Mouse (Mus musculus) gastrocnemius, adult 2 months (tissue): ENCODE results near the gene Gm17571. TPM values are rescaled to one million over a fixed set of nuclear protein-coding genes. Genes with fewer than 3 reads are reported as not detected.
A peak's percentile ranks its signal among the peaks of the same experiment; 100 is the strongest.

Experiments used
- DNase-seq: peaks from one replicate; pipeline ENCODE4 v3.0.0; 2022
- H3K27ac ChIP-seq: fragments of 200-600 bp; 2 replicates; pipeline ENCODE4 v1.8.1; 2022; ENCODE audit warnings: mild to moderate bottlenecking
- H3K4me3 ChIP-seq: fragments of 200-600 bp; 2 replicates; pipeline ENCODE4 v1.8.1; 2022; ENCODE audit warnings: mild to moderate bottlenecking, moderate library complexity
- CTCF ChIP-seq: fragments of 200-600 bp; IDR thresholded peaks from 2 replicates; pipeline ENCODE4 v1.8.1; 2022; ENCODE audit warnings: antibody characterized with exemption, mild to moderate bottlenecking, moderate library complexity
- intact Hi-C: fragments of 180-260 bp; cut with DNase I; formaldehyde crosslinking; loops from one replicate; pipeline ENCODE4 v1.15.1; 2025
- long read RNA-seq, 2 experiments: library from polyadenylated mRNA; stranded (forward); transcript quantifications; one replicate each; pipeline ENCODE4 v2.0.0; 2021
- total RNA-seq, 2 experiments: library from RNA; stranded (reverse); gene quantifications; 2 replicates each; pipeline ENCODE4 v1.2.3; 2021

The Gm17571 gene
- total RNA-seq, result not detected
- long read RNA-seq, experiment 1, result 0 reads
- long read RNA-seq, experiment 2, result 0 reads

DNA sequence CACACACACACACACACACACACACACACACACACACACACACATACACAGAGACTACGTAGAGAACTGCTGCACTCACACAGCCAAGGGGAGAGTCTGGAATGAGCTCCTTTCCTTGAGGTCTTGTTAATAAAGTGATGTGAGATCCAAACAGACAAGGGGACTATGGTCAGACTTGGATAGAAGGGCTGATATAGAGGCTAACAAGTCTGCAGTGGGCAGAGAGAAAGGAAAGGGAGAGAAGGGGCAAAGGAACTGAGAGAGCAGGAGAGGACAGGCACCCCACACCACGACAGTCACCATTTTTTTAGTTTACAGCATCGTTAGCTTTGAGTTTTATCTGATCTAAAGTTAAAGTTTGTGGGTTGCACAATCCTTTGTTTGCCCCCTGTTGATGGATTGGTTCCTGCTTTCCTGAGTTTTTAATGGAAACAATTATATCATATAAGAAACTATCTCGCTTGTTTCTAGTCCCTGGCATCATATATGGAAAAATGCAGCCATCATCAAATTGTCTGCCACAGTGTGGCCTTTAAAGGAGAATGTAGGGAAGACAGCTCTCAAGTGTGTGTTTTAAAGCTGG lies at the start of gene Gm17571:
Gene Gm17571, minus strand, starts transcription at position 51 of the 583 bp plus-strand sequence.
- Histone ChIP-seq H3K4me3 (no peak within 1 kb of the TSS), H3K27ac (no peak within 1 kb of the TSS)
- DNase-seq, result no peak
- intact Hi-C loops, result no loop called here
- TF ChIP-seq CTCF, result no peak

DNA sequence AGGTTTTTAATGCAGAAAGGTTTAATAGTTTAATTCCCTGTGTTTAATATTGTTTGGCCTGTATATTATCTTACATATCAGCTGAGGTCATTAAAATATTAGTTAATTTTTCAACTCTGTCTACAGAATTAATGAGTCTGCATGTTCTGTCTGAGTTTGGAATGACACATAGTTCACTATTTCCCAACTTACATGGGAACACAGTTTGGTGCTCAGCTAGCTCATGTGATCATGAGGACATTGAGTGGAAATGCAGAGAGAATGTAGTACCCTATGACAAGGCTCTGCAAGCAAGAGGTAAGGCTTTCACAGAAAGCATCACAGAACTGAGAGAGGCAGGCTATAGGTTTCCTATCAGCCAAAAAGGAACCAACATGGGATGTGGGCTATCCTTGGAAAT lies 49.0 kb upstream of the Gm17571 start:
- Histone ChIP-seq H3K4me3 (no peak overlapping the region), H3K27ac (no peak overlapping the region)
- intact Hi-C loops, result no loop called here
- DNase-seq, result no peak
- no peak for TF ChIP-seq CTCF

DNA sequence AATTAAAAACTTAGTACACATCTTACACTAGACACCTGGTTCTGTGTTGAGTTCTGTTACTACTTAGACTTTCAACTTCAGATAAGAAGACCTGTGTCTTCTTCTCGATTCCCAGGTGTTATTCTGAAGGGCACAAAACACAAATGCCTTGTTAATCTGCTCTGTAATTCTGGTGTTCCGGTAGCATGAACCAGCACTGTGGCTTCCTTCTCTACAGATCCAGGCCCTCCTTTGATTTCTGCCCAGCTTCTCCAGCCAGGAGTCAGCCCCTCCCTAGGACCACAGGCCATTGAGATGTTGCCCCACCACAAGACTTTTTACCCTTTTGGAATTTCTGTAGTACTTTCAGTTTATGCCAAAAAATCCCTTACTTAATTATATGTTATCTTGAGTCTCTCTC lies 47.2 kb upstream of the Gm17571 start:
- intact Hi-C loops, result no loop called here

DNA sequence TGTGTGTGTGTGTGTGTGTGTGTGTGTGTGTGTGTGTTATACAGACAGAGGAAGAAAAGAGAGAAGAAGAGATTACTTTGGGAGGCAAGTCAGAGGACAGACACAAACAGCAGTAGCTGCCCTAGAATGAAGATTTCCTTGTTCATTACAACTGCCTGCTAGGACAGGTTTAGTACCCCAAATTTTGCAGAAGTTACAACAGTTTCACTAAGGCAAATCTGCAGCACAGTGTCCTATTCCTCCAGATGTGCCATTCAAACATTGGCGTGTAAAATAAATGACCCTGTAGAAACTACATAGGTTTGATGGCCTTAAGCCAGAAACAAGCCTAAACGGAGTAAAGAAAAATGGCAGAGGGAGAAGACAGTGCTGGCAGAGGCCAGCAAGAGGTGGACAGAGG lies 46.3 kb upstream of the Gm17571 start:
- no peak for DNase-seq
- intact Hi-C loops, result no loop called here
- TF ChIP-seq CTCF, result no peak
- no peak overlapping the region for H3K4me3 ChIP-seq
- H3K27ac ChIP-seq, result no peak overlapping the region

More for the DNA sequence above, 47.2 kb upstream of the Gm17571 start:
- Histone ChIP-seq H3K27ac (no peak overlapping the region), H3K4me3 (no peak overlapping the region)
- TF ChIP-seq CTCF, result no peak
- no peak for DNase-seq

DNA sequence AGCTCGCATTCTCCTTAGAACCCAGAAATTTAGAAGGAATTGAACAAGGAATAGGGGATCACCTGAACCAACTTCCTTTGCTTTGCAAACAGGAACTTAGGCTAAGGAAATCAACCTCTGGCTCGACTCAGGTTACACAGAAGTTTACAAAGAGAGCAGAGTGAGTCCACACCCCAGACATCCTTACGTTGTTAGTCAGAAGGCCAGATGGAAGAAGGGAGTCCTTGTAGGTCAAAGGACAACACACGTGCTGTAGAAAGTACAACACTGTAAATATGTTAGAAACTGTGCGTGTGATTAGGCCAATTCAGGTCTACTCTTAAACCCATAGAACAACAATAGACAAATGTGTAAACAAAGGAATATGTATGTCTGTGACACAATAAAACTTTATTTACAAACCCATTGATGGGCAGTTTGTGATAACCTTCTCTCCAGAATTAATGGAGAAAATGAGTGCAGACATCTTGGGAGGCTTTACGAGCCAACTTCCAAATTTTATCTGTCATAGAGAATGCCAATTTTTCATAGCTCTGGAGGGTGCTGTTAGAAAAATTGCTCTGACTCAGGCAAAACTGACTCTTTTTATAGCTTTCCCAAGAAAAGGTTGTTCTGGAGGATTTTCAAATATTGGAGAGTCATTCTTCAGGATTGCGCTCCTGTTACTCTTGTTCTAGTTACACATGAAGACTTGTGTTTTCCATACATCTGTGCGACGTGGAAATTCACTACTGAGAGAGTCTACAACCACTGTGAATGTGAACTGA lies 45.5 kb upstream of the Gm17571 start:
- TF ChIP-seq CTCF, result no peak
- intact Hi-C loops, result no loop called here
- 0 out of 2 replicates have a peak overlapping the region, but pooled peaks have one; percentile 9 for H3K27ac ChIP-seq
- no peak for DNase-seq
- no peak overlapping the region for H3K4me3 ChIP-seq

DNA sequence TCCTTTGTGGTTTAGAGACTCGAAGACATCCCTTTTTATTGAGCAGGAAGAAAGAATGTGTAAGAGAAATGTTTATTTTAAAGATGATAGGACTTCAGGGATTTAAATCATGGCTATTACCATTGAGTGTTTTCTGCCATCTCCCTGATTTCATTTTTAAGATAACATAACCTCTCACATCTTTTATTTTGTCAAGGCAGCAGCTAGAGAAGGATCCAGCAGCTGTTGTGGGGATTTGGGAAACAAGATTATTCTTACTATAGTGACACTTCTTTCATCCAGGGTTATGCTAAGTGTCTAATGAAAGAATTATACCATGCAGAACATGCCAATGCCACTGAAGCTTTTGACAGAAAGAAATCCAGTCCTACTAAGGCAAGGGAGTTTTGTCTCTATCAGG lies 44.6 kb upstream of the Gm17571 start:
- TF ChIP-seq CTCF, result no peak
- intact Hi-C loops, result no loop called here
- no peak for DNase-seq
- Histone ChIP-seq H3K27ac (no peak overlapping the region), H3K4me3 (no peak overlapping the region)

DNA sequence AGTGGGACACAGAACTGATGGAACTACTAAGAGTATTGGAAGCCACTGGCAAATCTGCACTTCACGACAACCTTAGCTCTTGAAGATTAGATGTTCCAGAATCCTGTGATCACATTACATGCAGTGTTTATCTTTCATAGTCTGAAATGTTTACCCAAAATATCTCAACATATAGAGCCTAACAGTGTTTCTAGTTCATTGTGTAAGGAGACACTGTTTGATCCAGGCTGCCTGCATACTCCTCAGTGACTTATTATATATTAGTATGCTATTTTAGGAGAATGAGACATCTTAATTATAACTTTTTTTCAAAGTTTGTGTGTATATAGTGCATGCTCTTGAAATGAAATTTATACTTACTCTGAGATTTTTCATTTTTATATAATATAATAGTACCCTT lies 39.4 kb upstream of the Gm17571 start:
- intact Hi-C loops, result no loop called here
- no peak for TF ChIP-seq CTCF
- no peak for DNase-seq
- Histone ChIP-seq H3K4me3 (no peak overlapping the region), H3K27ac (no peak overlapping the region)

DNA sequence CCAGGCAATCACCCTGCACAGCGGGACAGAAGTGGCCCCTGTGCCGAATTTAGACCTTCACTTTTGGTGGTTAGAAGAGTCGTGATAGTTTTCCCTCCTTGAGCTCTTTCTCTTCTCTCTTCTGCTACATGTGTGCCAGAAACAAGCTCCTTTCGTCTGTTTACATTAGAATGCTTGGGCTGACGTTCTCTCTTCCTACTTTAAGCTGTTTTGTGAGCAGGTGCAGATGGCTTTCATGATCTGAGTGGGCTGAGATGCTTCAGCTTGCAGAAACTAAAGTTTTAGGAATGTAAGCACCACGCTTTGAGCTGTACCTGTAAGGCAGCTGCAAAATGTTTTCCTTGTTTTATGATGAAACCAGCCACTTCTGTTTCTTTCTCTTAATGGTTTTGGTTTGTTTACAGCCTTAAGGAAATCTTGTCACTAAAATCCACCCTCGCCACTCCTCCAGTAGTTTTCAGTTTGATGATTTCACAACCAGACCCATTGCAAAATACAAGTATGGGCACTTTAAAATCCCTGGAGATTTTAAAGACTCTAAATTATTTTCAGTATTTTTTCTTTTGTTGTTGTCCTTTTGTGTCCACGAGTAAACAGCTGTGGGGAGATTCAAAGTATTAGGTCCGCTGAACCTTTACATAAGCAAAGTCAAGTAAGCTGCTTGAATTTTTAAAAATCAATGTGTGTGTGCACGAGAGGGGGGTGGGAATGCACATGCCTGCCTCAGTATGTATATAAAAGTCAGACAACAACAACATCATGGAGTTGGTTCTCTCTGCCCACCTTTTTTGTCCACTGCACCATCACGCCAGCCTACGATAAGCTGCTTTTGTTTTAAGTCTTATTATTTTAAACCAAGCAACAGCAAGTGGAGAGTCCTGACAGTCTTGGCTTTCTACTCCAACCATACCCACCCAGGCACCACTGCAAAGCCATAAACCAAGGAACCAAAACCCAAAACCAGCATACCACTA lies 38.0 kb upstream of the Gm17571 start:
- Histone ChIP-seq H3K27ac (peak overlapping the region; percentile 66), H3K4me3 (no peak overlapping the region; the same call in 1 of the 2 replicates)
- intact Hi-C loops, result no loop called here
- TF ChIP-seq CTCF, result no peak
- DNase-seq, result no peak

DNA sequence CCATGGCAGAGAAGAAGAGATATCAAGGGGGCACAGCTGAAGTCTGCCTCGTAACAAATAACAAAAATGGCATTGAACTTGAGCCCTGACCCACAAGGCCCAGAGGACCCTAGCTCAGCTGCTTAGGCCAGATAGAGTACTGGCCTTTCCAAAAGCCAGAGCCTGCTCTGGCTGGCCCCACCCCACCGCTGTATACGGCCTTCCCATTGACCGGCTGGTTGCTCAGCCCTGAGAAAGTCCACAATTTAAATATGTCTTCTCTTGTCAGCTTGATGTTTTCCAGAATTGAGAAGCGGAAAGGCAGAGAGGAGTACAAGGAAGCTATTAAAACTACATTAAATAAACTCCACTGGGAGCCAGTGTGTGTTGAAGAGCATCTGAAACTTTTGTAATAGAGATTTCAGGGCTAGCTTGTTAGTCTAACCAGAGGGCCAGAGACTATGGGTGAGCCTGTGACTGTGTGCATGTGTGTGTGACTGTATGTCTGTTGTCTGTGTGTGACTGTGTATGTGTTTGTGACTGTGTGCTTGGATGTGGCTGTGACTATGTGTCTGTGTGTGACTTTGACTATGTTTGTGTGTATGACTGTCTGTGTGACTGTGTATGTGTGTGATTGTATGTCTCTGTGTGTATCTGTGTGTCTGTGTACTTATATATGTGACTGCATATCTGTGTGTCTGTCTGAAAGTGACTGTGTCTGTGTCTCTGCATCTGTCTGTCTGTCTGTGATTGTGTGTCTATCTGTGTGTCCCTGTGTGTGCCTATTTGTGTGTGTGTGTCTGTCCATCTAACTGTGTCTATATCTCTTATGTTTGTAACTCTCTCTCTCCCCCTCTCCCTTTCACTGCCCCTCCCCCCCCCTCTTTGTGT lies 36.9 kb upstream of the Gm17571 start:
- DNase-seq, result peak; percentile 32
- Histone ChIP-seq H3K4me3 (no peak overlapping the region), H3K27ac (peak overlapping the region; percentile 66)
- intact Hi-C loops, result no loop called here
- TF ChIP-seq CTCF, result no peak

DNA sequence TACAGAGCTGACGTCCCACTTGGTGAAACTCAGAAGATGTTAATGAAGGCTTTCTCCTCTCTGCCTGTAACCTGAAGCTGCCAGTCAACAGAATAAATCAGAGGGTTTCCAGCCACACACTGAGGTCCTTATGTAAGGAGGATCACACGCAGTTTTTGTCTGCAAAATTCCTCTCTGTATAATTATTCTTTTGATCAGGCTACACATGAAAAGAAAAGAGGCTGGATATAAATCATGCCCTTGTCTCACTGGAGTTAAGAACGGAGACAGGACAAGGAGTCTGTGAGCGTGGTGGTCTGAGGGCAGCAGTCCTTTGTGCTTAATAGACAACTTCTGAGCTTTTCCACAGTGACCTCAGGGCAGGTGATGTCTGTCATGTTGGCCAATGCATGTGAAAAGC lies 32.7 kb upstream of the Gm17571 start:
- TF ChIP-seq CTCF, result no peak
- intact Hi-C loops, result no loop called here
- DNase-seq, result no peak
- H3K27ac ChIP-seq, result no peak overlapping the region
- no peak overlapping the region for H3K4me3 ChIP-seq

DNA sequence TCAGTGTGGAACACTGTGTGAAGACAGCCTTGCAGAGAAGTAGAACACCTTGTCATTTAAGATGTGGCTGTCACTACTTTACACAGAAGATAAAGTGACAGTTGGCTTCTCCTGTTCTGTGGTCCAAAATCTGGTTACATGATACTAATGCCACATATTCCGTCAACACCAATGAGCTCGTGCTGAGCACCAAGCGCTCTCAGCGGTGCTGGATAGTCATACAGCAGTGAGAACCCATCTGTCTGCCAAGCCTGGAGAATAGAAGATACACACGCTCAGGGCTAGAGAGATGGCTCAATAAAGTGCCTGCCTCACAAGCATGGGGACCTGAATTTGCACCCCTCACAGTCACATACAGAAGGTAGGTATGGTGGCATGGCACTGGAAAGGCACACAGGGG lies 28.4 kb upstream of the Gm17571 start:
- intact Hi-C loops, result no loop called here
- H3K4me3 ChIP-seq, result no peak overlapping the region
- no peak for TF ChIP-seq CTCF
- H3K27ac ChIP-seq, result no peak overlapping the region
- no peak for DNase-seq

DNA sequence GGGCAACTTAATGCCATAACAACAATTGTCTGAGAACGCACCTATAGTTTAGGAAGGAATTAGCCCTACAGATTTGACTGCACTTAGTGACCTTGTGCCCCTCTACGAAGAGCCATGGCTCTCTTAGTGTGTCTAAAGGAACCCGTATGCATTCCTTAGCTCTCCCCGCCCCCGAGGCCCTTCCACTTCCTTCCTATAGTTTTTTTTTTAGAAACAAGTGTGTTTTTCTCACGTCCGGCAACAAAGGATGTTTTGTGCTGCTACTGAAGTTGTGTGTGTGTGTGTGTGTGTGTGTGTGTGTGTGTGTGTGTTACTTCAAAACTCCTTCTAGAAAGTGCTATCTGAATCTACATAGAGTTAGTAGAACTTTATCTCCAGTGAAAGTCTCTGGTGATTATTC lies 23.5 kb upstream of the Gm17571 start:
- intact Hi-C loops, result no loop called here
- peak overlapping the region; percentile 79 for H3K27ac ChIP-seq
- H3K4me3 ChIP-seq, result no peak overlapping the region
- DNase-seq, result peak; percentile 22
- TF ChIP-seq CTCF, result no peak
